Mouse (Mus musculus) CH12.LX (cell line): ENCODE measurements around the gene Paox. TPM values are rescaled to one million over a fixed set of nuclear protein-coding genes. Genes with fewer than 3 reads are reported as not detected.

ENCODE experiments used
- polyA plus RNA-seq: library from polyadenylated mRNA; unstranded; fragments of >175 nt; gene quantifications from 2 replicates; pipeline ENCODE4 v1.2.1, GENCODE M21; 2012; ENCODE audit warnings: low read depth; ENCODE audit not compliant: insufficient read length
- total RNA-seq, 2 experiments: library from RNA; depleted of rRNA; stranded (reverse); fragments of 300-350 nt in 1 of 2; fragments of >200 nt in 1 of 2; gene quantifications; 2 replicates each; pipeline ENCODE4 v1.2.3; 2012 to 2014

The Paox gene
- total and polyA plus RNA-seq, 3 experiments, result 30.4 to 40.0 (median 34.5) TPM

Other genes starting within 250 kb of the Paox start
Only the 20 nearest of the 21 such genes appear.
- 2.7 and 4.0 TPM in 2 replicates for gene Kndc1, start 221.1 kb upstream of the Paox start, total RNA-seq (2012; rRNA removed)
- gene Kndc1, start 221.1 kb upstream of the Paox start, total RNA-seq (2014; rRNA removed), result 2.0 and 2.3 TPM in 2 replicates
- gene Kndc1, start 221.1 kb upstream of the Paox start, polyA plus RNA-seq, result 4.6 and 5.0 TPM in 2 replicates
- not detected in 2 replicates for gene Utf1, start 172.0 kb upstream of the Paox start, total RNA-seq (2012; rRNA removed)
- not detected in 2 replicates for gene Utf1, start 172.0 kb upstream of the Paox start, total RNA-seq (2014; rRNA removed)
- gene Utf1, start 172.0 kb upstream of the Paox start, polyA plus RNA-seq, result not detected in 2 replicates
- 0.13 and 0.38 TPM in 2 replicates for gene 6430531B16Rik, start 137.0 kb upstream of the Paox start, total RNA-seq (2012; rRNA removed)
- not detected in 2 replicates for gene 6430531B16Rik, start 137.0 kb upstream of the Paox start, total RNA-seq (2014; rRNA removed)
- gene 6430531B16Rik, start 137.0 kb upstream of the Paox start, polyA plus RNA-seq, result 0.21 and 0.33 TPM in 2 replicates
- gene Adam8, start 123.2 kb upstream of the Paox start, total RNA-seq (2012; rRNA removed), result 61.4 and 63.7 TPM in 2 replicates
- gene Adam8, start 123.2 kb upstream of the Paox start, total RNA-seq (2014; rRNA removed), result 46.5 and 51.0 TPM in 2 replicates
- gene Adam8, start 123.2 kb upstream of the Paox start, polyA plus RNA-seq, result 43.7 and 46.3 TPM in 2 replicates
- 44.4 and 44.6 TPM in 2 replicates for gene Zfp511, start 79.4 kb upstream of the Paox start, total RNA-seq (2012; rRNA removed)
- 41.4 and 43.8 TPM in 2 replicates for gene Zfp511, start 79.4 kb upstream of the Paox start, total RNA-seq (2014; rRNA removed)
- gene Zfp511, start 79.4 kb upstream of the Paox start, polyA plus RNA-seq, result 50.1 and 52.2 TPM in 2 replicates
- gene Tubgcp2, start 79.1 kb upstream of the Paox start, total RNA-seq (2012; rRNA removed), result 40.1 and 42.5 TPM in 2 replicates
- 50.4 and 50.6 TPM in 2 replicates for gene Tubgcp2, start 79.1 kb upstream of the Paox start, total RNA-seq (2014; rRNA removed)
- 39.5 and 46.7 TPM in 2 replicates for gene Tubgcp2, start 79.1 kb upstream of the Paox start, polyA plus RNA-seq
- not detected in 2 replicates for gene Msx3, start 66.7 kb upstream of the Paox start, total RNA-seq (2012; rRNA removed)
- gene Msx3, start 66.7 kb upstream of the Paox start, total RNA-seq (2014; rRNA removed), result not detected in 2 replicates
- not detected in 2 replicates for gene Msx3, start 66.7 kb upstream of the Paox start, polyA plus RNA-seq
- gene Caly, start 33.3 kb upstream of the Paox start, total RNA-seq (2012; rRNA removed), result not detected in 2 replicates
- not detected in 2 replicates for gene Caly, start 33.3 kb upstream of the Paox start, total RNA-seq (2014; rRNA removed)
- gene Caly, start 33.3 kb upstream of the Paox start, polyA plus RNA-seq, result not detected in 2 replicates
- not detected in 2 replicates for gene Prap1, start 22.4 kb upstream of the Paox start, total RNA-seq (2012; rRNA removed)
- not detected in 2 replicates for gene Prap1, start 22.4 kb upstream of the Paox start, total RNA-seq (2014; rRNA removed)
- not detected in 2 replicates for gene Prap1, start 22.4 kb upstream of the Paox start, polyA plus RNA-seq
- gene Fuom, start 13.4 kb upstream of the Paox start, total RNA-seq (2012; rRNA removed), result 0.76 and 1.8 TPM in 2 replicates
- gene Fuom, start 13.4 kb upstream of the Paox start, total RNA-seq (2014; rRNA removed), result not detected in 2 replicates
- gene Fuom, start 13.4 kb upstream of the Paox start, polyA plus RNA-seq, result 0.64 and 0.86 TPM in 2 replicates
- gene Echs1, start 677 bp downstream of the Paox start, total RNA-seq (2012; rRNA removed), result 39.8 and 43.3 TPM in 2 replicates
- 72.0 and 74.4 TPM in 2 replicates for gene Echs1, start 677 bp downstream of the Paox start, total RNA-seq (2014; rRNA removed)
- gene Echs1, start 677 bp downstream of the Paox start, polyA plus RNA-seq, result 43.8 and 47.8 TPM in 2 replicates
- 19.3 and 26.6 TPM in 2 replicates for gene Mtg1, start 21.8 kb downstream of the Paox start, total RNA-seq (2012; rRNA removed)
- gene Mtg1, start 21.8 kb downstream of the Paox start, total RNA-seq (2014; rRNA removed), result 20.7 and 29.4 TPM in 2 replicates
- gene Mtg1, start 21.8 kb downstream of the Paox start, polyA plus RNA-seq, result 39.6 and 39.8 TPM in 2 replicates
- gene Sprn, start 39.1 kb downstream of the Paox start, total RNA-seq (2012; rRNA removed), result not detected in 2 replicates
- gene Sprn, start 39.1 kb downstream of the Paox start, total RNA-seq (2014; rRNA removed), result not detected in 2 replicates
- not detected in 2 replicates for gene Sprn, start 39.1 kb downstream of the Paox start, polyA plus RNA-seq
- not detected in 2 replicates for gene Olfr522, start 49.0 kb downstream of the Paox start, total RNA-seq (2012; rRNA removed)
- gene Olfr522, start 49.0 kb downstream of the Paox start, total RNA-seq (2014; rRNA removed), result not detected in 2 replicates
- not detected in 2 replicates for gene Olfr522, start 49.0 kb downstream of the Paox start, polyA plus RNA-seq
- gene Olfr523, start 57.4 kb downstream of the Paox start, total RNA-seq (2012; rRNA removed), result not detected in 2 replicates
- not detected in 2 replicates for gene Olfr523, start 57.4 kb downstream of the Paox start, total RNA-seq (2014; rRNA removed)
- gene Olfr523, start 57.4 kb downstream of the Paox start, polyA plus RNA-seq, result not detected in 2 replicates
- gene Olfr524, start 90.2 kb downstream of the Paox start, total RNA-seq (2012; rRNA removed), result not detected in 2 replicates
- gene Olfr524, start 90.2 kb downstream of the Paox start, total RNA-seq (2014; rRNA removed), result not detected in 2 replicates
- not detected in 2 replicates for gene Olfr524, start 90.2 kb downstream of the Paox start, polyA plus RNA-seq
- not detected in 2 replicates for gene Cd163l1, start 102.5 kb downstream of the Paox start, total RNA-seq (2012; rRNA removed)
- not detected in 2 replicates for gene Cd163l1, start 102.5 kb downstream of the Paox start, total RNA-seq (2014; rRNA removed)
- not detected in 2 replicates for gene Cd163l1, start 102.5 kb downstream of the Paox start, polyA plus RNA-seq
- gene 5830411N06Rik, start 131.5 kb downstream of the Paox start, total RNA-seq (2012; rRNA removed), result not detected in 2 replicates
- not detected in 2 replicates for gene 5830411N06Rik, start 131.5 kb downstream of the Paox start, total RNA-seq (2014; rRNA removed)
- not detected in 2 replicates for gene 5830411N06Rik, start 131.5 kb downstream of the Paox start, polyA plus RNA-seq
- gene Olfr525, start 205.1 kb downstream of the Paox start, total RNA-seq (2012; rRNA removed), result not detected in 2 replicates
- not detected in 2 replicates for gene Olfr525, start 205.1 kb downstream of the Paox start, total RNA-seq (2014; rRNA removed)
- gene Olfr525, start 205.1 kb downstream of the Paox start, polyA plus RNA-seq, result not detected in 2 replicates
- not detected in 2 replicates for gene Olfr527, start 218.2 kb downstream of the Paox start, total RNA-seq (2012; rRNA removed)
- gene Olfr527, start 218.2 kb downstream of the Paox start, total RNA-seq (2014; rRNA removed), result not detected in 2 replicates
- not detected in 2 replicates for gene Olfr527, start 218.2 kb downstream of the Paox start, polyA plus RNA-seq